Mouse (Mus musculus): ENCODE measurements around the gene Zcchc14. TPM values are rescaled to one million over a fixed set of nuclear protein-coding genes. Genes with fewer than 3 reads are reported as not detected.

Gene Zcchc14
- polyA plus RNA-seq, 1 experiment from 2014 or later = 19.0 TPM

DNA sequence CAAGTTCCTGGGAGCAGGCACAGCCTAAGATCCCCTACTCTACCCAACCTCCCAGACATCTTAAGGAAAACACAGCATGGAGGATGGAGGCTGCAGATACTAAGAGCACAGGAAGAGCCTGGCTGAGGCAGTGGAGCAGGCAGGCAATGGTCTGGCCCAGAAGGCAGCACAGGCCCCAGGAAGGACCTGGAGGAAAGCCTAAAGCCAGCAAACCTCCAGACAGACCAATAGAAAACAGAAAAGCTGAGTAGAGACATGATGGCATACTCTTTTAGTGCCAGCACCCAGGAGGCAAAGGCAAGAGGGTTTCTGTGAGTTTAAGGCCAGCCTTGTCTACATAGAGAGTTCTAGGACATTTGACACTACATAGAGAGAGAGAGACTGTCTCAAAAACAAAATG lies 39.3 kb downstream of the Zcchc14 start:
- Histone ChIP-seq H3K4me1 (ENCODE audit: control insufficient read depth, insufficient read depth, low read length) (no peaks in the 10 kb centered on the region), H3K4me2 (ENCODE audit: low read depth, severe bottlenecking) (no peak overlapping the region), H3K9me3 (ENCODE audit: control insufficient read depth, low read length) (no peaks in the 10 kb centered on the region), H3K27ac (replicated peaks; ENCODE audit: low read depth, low read length) (no peak overlapping the region), H3K4me3 (ENCODE audit: low read depth, low read length) (no peak overlapping the region), H3K9ac (ENCODE audit: low read length) (no peak overlapping the region), H3K27me3 (ENCODE audit: control insufficient read depth, insufficient read depth, low read length) (no peaks in the 10 kb centered on the region), H3K36me3 (ENCODE audit: control insufficient read depth, insufficient read depth, low read length) (peaks cover 4% of the 10 kb centered on the region; the same call in 1 of the 2 replicates)
- DNase-seq (ENCODE audit: low spot score) (no peak), ATAC-seq (ENCODE audit: insufficient number of reproducible peaks, low FRiP score, low TSS enrichment, low read depth) (no peak)

DNA sequence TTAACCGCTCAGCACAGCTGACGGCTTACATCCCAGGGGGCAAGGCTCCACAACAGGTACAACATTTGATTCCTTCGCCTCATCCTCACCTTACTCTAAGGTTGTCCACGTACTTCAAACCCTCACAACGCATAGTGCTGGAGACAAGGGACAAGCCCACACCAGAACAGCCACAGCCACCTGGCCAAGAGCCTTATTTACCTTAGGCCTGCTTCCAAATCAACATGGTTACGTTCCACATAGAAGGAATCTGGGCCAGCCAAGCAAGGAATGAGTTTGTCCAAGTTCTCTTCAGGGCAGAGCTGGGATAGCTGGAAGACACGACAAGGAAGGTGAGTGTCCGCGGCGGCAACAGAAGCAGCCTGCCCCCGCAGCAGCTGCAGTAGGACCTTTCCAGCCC lies 42.8 kb downstream of the Zcchc14 start:
- no peak for ATAC-seq (ENCODE audit: insufficient number of reproducible peaks, low FRiP score, low TSS enrichment, low read depth)
- H3K4me2 ChIP-seq (ENCODE audit: low read depth, severe bottlenecking) = no peak overlapping the region
- no peak overlapping the region for H3K9ac ChIP-seq (ENCODE audit: low read length)
- no peak overlapping the region for H3K4me3 ChIP-seq (ENCODE audit: low read depth, low read length)
- no peak overlapping the region for H3K27ac ChIP-seq (replicated peaks; ENCODE audit: low read depth, low read length)
- no peaks in the 10 kb centered on the region for H3K9me3 ChIP-seq (ENCODE audit: control insufficient read depth, low read length)
- H3K36me3 ChIP-seq (ENCODE audit: control insufficient read depth, insufficient read depth, low read length) = peaks cover 12% of the 10 kb centered on the region
- H3K4me1 ChIP-seq (ENCODE audit: control insufficient read depth, insufficient read depth, low read length) = no peaks in the 10 kb centered on the region
- no peaks in the 10 kb centered on the region for H3K27me3 ChIP-seq (ENCODE audit: control insufficient read depth, insufficient read depth, low read length)
- 90% methylated on average over 11 of the region's 11 CpGs for WGBS
- DNase-seq (ENCODE audit: low spot score) = no peak

DNA sequence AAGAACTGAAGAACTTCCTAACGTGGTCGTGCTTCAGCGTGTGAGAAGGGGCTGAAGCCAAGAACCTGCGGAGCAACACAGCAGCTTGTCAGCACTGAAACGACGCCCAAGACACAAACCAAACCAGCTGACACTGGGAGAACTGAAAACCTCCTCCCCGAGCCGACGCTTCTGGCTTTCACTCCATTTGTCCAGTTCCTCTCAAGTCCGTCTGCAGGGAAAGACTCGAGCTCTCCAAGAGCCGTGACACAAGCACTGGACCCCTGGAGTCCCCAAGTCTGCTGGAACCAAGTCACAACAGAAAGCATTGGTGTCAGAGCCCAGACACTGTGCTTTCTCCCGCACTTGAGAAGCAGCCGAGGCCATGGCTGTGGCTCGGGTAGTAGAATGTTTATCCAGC lies 43.5 kb downstream of the Zcchc14 start:
- DNase-seq (ENCODE audit: low spot score) = no peak
- H3K36me3 ChIP-seq (ENCODE audit: control insufficient read depth, insufficient read depth, low read length) = peaks cover 18% of the 10 kb centered on the region
- no peak overlapping the region for H3K9ac ChIP-seq (ENCODE audit: low read length)
- H3K4me1 ChIP-seq (ENCODE audit: control insufficient read depth, insufficient read depth, low read length) = no peaks in the 10 kb centered on the region
- H3K9me3 ChIP-seq (ENCODE audit: control insufficient read depth, low read length) = no peaks in the 10 kb centered on the region
- no peak overlapping the region for H3K4me3 ChIP-seq (ENCODE audit: low read depth, low read length)
- ATAC-seq (ENCODE audit: insufficient number of reproducible peaks, low FRiP score, low TSS enrichment, low read depth) = no peak
- no peaks in the 10 kb centered on the region for H3K27me3 ChIP-seq (ENCODE audit: control insufficient read depth, insufficient read depth, low read length)
- H3K4me2 ChIP-seq (ENCODE audit: low read depth, severe bottlenecking) = no peak overlapping the region
- H3K27ac ChIP-seq (replicated peaks; ENCODE audit: low read depth, low read length) = no peak overlapping the region
- WGBS = 94% methylated on average over 15 of the region's 15 CpGs

DNA sequence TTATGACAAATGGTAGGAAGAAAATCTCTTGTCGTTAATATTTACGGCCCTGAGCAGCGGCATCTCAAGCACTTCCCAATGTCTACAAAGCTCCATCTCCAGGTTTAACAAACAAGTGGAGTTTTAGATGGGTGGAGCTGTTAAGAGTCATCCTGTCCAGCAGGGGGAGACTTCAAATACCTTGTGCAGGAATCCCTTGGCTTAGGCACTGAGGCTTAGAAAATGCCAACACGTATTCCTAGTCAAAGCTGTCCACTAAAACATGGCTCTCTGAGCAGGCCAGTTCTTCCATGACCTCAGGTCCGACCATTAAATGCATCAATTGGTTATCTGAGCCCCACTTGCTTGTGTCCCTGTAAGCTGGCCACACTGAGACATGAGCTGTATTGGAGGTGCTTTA lies 45.0 kb downstream of the Zcchc14 start:
- H3K36me3 ChIP-seq (ENCODE audit: control insufficient read depth, insufficient read depth, low read length) = peaks cover 21% of the 10 kb centered on the region
- 89% methylated on average over 5 of the region's 5 CpGs for WGBS
- H3K9ac ChIP-seq (ENCODE audit: low read length) = no peak overlapping the region
- no peak overlapping the region for H3K4me3 ChIP-seq (ENCODE audit: low read depth, low read length)
- DNase-seq (ENCODE audit: low spot score) (no peak), ATAC-seq (ENCODE audit: insufficient number of reproducible peaks, low FRiP score, low TSS enrichment, low read depth) (no peak)
- H3K4me2 ChIP-seq (ENCODE audit: low read depth, severe bottlenecking) = no peak overlapping the region
- H3K9me3 ChIP-seq (ENCODE audit: control insufficient read depth, low read length) = no peaks in the 10 kb centered on the region
- no peak overlapping the region for H3K27ac ChIP-seq (replicated peaks; ENCODE audit: low read depth, low read length)
- H3K27me3 ChIP-seq (ENCODE audit: control insufficient read depth, insufficient read depth, low read length) = no peaks in the 10 kb centered on the region
- no peaks in the 10 kb centered on the region for H3K4me1 ChIP-seq (ENCODE audit: control insufficient read depth, insufficient read depth, low read length)

DNA sequence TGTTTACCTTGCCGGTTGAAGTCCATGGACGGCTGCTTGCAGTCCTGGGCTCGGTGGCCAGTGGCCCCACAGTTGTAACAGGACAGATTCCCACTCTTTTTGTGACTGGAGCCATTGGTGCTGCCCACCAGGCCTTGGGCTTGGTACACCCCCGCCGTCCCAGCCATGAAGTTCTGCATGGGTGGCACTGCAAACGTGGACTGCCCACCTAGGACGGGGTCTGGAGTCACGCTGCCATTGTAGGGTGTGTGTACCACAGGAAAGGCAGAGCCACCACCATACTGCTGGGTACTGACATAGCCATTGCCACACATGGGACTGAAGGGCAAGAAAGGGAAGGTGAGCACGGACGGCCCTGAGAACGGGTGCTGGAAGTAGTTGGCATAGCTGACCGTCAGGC lies 48.9 kb downstream of the Zcchc14 start:
- no peak for ATAC-seq (ENCODE audit: insufficient number of reproducible peaks, low FRiP score, low TSS enrichment, low read depth)
- DNase-seq (ENCODE audit: low spot score) = no peak
- no peaks in the 10 kb centered on the region for H3K27me3 ChIP-seq (ENCODE audit: control insufficient read depth, insufficient read depth, low read length)
- H3K9ac ChIP-seq (ENCODE audit: low read length) = no peak overlapping the region
- no peaks in the 10 kb centered on the region for H3K9me3 ChIP-seq (ENCODE audit: control insufficient read depth, low read length)
- no peak overlapping the region for H3K27ac ChIP-seq (replicated peaks; ENCODE audit: low read depth, low read length)
- H3K36me3 ChIP-seq (ENCODE audit: control insufficient read depth, insufficient read depth, low read length) = peaks cover 27% of the 10 kb centered on the region
- H3K4me2 ChIP-seq (ENCODE audit: low read depth, severe bottlenecking) = no peak overlapping the region
- H3K4me1 ChIP-seq (ENCODE audit: control insufficient read depth, insufficient read depth, low read length) = no peaks in the 10 kb centered on the region
- no peak overlapping the region for H3K4me3 ChIP-seq (ENCODE audit: low read depth, low read length)
- 94% methylated on average over 12 of the region's 12 CpGs for WGBS

DNA sequence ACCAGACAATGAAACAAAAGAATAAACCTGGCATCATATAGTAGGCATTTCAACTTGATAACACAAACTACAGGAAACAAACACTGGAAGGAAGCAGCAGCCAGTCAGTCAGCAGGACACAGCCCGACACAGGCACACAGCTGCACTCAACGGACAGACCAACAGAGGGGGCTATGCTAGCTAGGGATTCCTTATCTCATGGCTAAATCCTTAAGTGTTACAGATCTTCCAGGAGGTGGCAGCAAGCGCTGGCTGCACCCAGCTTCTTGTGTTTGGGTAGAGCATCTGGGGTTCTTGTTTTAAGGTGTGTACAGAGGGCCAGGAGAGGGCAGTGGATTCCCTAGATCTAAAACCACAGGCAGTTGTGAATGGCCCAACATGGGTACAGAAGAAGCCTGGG lies 49.8 kb downstream of the Zcchc14 start:
- peak; percentile 69 for DNase-seq (ENCODE audit: low spot score)
- 40% methylated on average over 3 of the region's 3 CpGs for WGBS
- no peak overlapping the region for H3K4me3 ChIP-seq (ENCODE audit: low read depth, low read length)
- no peaks in the 10 kb centered on the region for H3K4me1 ChIP-seq (ENCODE audit: control insufficient read depth, insufficient read depth, low read length)
- peaks cover 21% of the 10 kb centered on the region for H3K36me3 ChIP-seq (ENCODE audit: control insufficient read depth, insufficient read depth, low read length)
- no peaks in the 10 kb centered on the region for H3K9me3 ChIP-seq (ENCODE audit: control insufficient read depth, low read length)
- H3K27ac ChIP-seq (replicated peaks; ENCODE audit: low read depth, low read length) = no peak overlapping the region
- ATAC-seq (ENCODE audit: insufficient number of reproducible peaks, low FRiP score, low TSS enrichment, low read depth) = no peak
- H3K4me2 ChIP-seq (ENCODE audit: low read depth, severe bottlenecking) = no peak overlapping the region
- no peak overlapping the region for H3K9ac ChIP-seq (ENCODE audit: low read length)
- H3K27me3 ChIP-seq (ENCODE audit: control insufficient read depth, insufficient read depth, low read length) = no peaks in the 10 kb centered on the region

DNA sequence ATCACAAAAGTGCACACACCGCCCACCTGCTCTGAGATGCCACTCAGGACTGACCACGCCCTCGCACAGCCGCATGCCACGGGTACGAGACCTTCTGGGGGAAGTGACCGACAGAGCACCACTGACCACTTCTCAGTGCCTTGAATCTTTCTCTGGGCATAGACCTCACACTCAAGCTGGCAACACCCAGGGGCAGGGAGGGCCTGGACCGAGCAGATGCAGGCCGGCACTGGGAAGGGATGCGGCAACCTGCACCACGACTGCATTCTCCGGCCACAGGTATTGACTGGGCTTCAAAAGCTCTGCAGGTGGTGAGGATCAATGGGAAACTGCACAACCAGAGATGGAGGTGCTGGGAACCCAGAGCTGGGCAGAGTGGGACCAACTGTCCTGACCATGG lies 50.3 kb downstream of the Zcchc14 start:
- Histone ChIP-seq H3K36me3 (ENCODE audit: control insufficient read depth, insufficient read depth, low read length) (peaks cover 21% of the 10 kb centered on the region), H3K27ac (replicated peaks; ENCODE audit: low read depth, low read length) (no peak overlapping the region), H3K9me3 (ENCODE audit: control insufficient read depth, low read length) (no peaks in the 10 kb centered on the region), H3K4me2 (ENCODE audit: low read depth, severe bottlenecking) (no peak overlapping the region), H3K9ac (ENCODE audit: low read length) (no peak overlapping the region), H3K4me3 (ENCODE audit: low read depth, low read length) (no peak overlapping the region), H3K4me1 (ENCODE audit: control insufficient read depth, insufficient read depth, low read length) (no peaks in the 10 kb centered on the region), H3K27me3 (ENCODE audit: control insufficient read depth, insufficient read depth, low read length) (no peaks in the 10 kb centered on the region)
- no peak for ATAC-seq (ENCODE audit: insufficient number of reproducible peaks, low FRiP score, low TSS enrichment, low read depth)
- no peak for DNase-seq (ENCODE audit: low spot score)
- 96% methylated on average over 12 of the region's 12 CpGs for WGBS

DNA sequence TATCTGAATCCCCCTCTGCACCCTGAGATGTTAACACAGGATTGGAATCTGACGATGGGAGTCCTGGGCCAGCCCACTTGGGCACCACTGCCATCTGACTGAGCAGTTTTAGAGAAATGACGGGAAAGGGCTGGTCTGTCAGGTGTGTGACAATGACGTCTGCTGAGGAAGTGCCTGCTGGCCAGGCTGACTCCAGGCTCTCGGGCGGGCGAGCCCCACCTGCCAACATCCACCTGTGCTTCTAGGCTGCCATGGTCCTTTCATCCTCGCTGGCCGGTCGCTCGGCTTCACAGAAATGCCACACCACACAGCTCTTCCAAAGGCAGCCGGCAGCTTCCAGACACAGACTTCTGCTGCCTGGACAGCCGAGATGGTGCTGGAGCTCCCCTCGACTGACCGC lies 52.9 kb downstream of the Zcchc14 start:
- WGBS = 85% methylated on average over 14 of the region's 14 CpGs
- H3K27ac ChIP-seq (replicated peaks; ENCODE audit: low read depth, low read length) = no peak overlapping the region
- H3K36me3 ChIP-seq (ENCODE audit: control insufficient read depth, insufficient read depth, low read length) = peaks cover 17% of the 10 kb centered on the region
- H3K27me3 ChIP-seq (ENCODE audit: control insufficient read depth, insufficient read depth, low read length) = no peaks in the 10 kb centered on the region
- ATAC-seq (ENCODE audit: insufficient number of reproducible peaks, low FRiP score, low TSS enrichment, low read depth) (no peak), DNase-seq (ENCODE audit: low spot score) (no peak)
- H3K9me3 ChIP-seq (ENCODE audit: control insufficient read depth, low read length) = no peaks in the 10 kb centered on the region
- no peak overlapping the region for H3K4me2 ChIP-seq (ENCODE audit: low read depth, severe bottlenecking)
- H3K4me1 ChIP-seq (ENCODE audit: control insufficient read depth, insufficient read depth, low read length) = no peaks in the 10 kb centered on the region
- H3K9ac ChIP-seq (ENCODE audit: low read length) = no peak overlapping the region
- no peak overlapping the region for H3K4me3 ChIP-seq (ENCODE audit: low read depth, low read length)

DNA sequence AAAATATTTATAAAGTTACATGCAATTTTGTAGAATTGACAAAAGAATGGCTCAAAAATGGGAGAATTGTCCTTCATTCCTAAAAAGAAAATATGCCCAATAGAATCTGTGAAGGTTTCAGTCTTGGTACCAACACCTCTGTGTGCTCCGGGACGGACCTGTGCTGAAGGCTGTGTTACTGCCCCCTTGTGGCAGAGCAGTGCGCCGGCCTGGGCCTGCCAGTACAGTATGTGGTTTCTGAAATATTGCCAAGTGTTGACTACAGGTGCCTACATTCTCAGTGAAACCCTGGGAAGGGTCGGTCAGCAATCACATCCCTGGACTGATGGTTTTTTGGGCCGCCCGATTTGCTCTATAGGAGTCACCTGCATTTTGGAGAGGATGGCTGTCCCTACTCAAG lies 53.8 kb downstream of the Zcchc14 start:
- DNase-seq (ENCODE audit: low spot score) (peak; percentile 87), ATAC-seq (ENCODE audit: insufficient number of reproducible peaks, low FRiP score, low TSS enrichment, low read depth) (peak; percentile 64; the same call in 1 of the 2 replicates)
- Histone ChIP-seq H3K27ac (replicated peaks; ENCODE audit: low read depth, low read length) (no peak overlapping the region), H3K27me3 (ENCODE audit: control insufficient read depth, insufficient read depth, low read length) (no peaks in the 10 kb centered on the region), H3K4me2 (ENCODE audit: low read depth, severe bottlenecking) (no peak overlapping the region), H3K4me3 (ENCODE audit: low read depth, low read length) (no peak overlapping the region), H3K4me1 (ENCODE audit: control insufficient read depth, insufficient read depth, low read length) (no peaks in the 10 kb centered on the region), H3K9ac (ENCODE audit: low read length) (no peak overlapping the region), H3K9me3 (ENCODE audit: control insufficient read depth, low read length) (no peaks in the 10 kb centered on the region), H3K36me3 (ENCODE audit: control insufficient read depth, insufficient read depth, low read length) (peaks cover 15% of the 10 kb centered on the region; the same call in 1 of the 2 replicates)
- 45% methylated on average over 7 of the region's 7 CpGs for WGBS

All from limb, embryonic 11.5 days (tissue).